Comparison of ENCODE assay signal across 8 mouse cellular contexts in the genomic region with DNA sequence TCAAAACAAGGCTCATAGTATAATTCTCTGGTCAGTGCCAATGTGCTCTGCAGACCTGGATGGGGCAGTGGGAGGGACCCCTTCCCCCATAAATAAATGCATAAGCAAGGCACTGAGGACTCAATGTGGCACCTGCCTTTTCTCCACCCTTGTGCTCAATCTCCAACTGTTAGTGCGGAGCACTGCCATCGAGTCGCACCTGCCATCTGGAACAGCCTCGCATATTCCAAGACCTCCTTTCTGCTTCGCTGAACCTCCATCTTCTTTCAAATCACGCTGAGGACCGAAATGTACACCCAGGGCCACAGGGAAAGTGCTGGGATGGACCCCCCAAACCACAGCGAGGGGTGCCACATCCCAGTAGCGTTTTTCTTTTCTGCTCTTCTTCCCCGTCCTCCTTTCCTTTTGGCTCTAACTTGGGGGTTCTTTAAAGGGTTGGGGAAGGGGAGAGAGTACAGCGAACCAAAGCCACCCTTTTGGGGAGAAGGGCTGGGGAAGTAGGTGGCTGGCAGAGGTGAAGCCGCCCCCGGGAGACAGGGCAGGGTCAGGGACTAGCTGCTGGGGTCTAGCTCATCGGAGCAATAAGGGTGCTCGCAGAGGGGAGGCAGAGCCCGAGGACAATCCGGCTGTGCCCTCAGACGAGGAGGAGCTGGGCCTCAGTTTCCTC. TPM values are rescaled to one million over a fixed set of nuclear protein-coding genes. Genes with fewer than 3 reads are reported as not detected.
A peak's percentile ranks its signal among the peaks of the same experiment; 100 is the strongest.
DNase-seq lines count a peak whose midpoint lies in the region; ATAC-seq and TF ChIP-seq lines count a peak whose summit lies in the region.

No protein-coding gene starts in this region.

- H3K27me3 ChIP-seq in liver, adult 2 months (ENCODE audit: control insufficient read depth, insufficient read depth, low read length) = no peaks in the 10 kb centered on the region
- H3K27me3 ChIP-seq in hindbrain, embryonic 16.5 days (replicated peaks; ENCODE audit: control insufficient read depth, insufficient read depth, low read length) = no peaks in the 10 kb centered on the region

- H3K27ac ChIP-seq in liver, adult 2 months (replicated peaks; ENCODE audit: insufficient read depth, low read depth, low read length) = no peak overlapping the region
- peak overlapping the region; percentile 94 for H3K27ac ChIP-seq in hindbrain, embryonic 16.5 days (ENCODE audit: low read depth, low read length)

- no peak for DNase-seq in liver, adult 2 months (ENCODE audit: extremely low read depth, low read depth, low spot score)
- no peak for DNase-seq in liver
- peak; percentile 87 for DNase-seq in cerebellum, adult 9-11 months
- peak; percentile 21 for DNase-seq in naive thymus-derived CD4-positive, alpha-beta T cell, adult 2 months (ENCODE audit: low read depth)
- DNase-seq in urinary bladder, postnatal 25 days (ENCODE audit: low spot score) = no peak
- no peak for DNase-seq in gastrocnemius, postnatal 25 days
- no peak for DNase-seq in adrenal gland, adult 8-10 months

- H3K4me2 ChIP-seq in hindbrain, embryonic 16.5 days (ENCODE audit: low read length) = peak overlapping the region; percentile 81

- 0 out of 2 replicates have a peak, but pooled peaks have one; percentile 0 for ATAC-seq in hindbrain, embryonic 16.5 days

- no peaks in the 10 kb centered on the region for H3K36me3 ChIP-seq in liver, adult 2 months (ENCODE audit: control insufficient read depth, insufficient read depth, low read length)
- H3K36me3 ChIP-seq in hindbrain, embryonic 16.5 days (ENCODE audit: control insufficient read depth, insufficient read depth, low read length) = no peaks in the 10 kb centered on the region

- H3K4me3 ChIP-seq in liver, adult 2 months (ENCODE audit: insufficient read depth, low read depth, low read length) = peak overlapping the region; percentile 48; the same call in 1 of the 2 replicates
- H3K4me3 ChIP-seq in hindbrain, embryonic 16.5 days (ENCODE audit: low read length) = peak overlapping the region; percentile 59

- WGBS in liver, adult 2 months = 56% methylated on average over 18 of the region's 18 CpGs
- 7% methylated on average over 18 of the region's 18 CpGs for WGBS in hindbrain, embryonic 16.5 days

- no peaks in the 10 kb centered on the region for H3K79me2 ChIP-seq in liver, adult 2 months (ENCODE audit: control insufficient read depth, insufficient read depth, low read length)

- no peak for TF ChIP-seq POLR2A in liver, adult 2 months (IDR thresholded peaks at IDR 0.05; ENCODE audit: extremely low read depth, insufficient read depth, low read length)

- peaks cover 13% of the 10 kb centered on the region; the same call in 1 of the 2 replicates for H3K4me1 ChIP-seq in liver, adult 2 months (ENCODE audit: control insufficient read depth, insufficient read depth, low read length)
- peaks cover 45% of the 10 kb centered on the region for H3K4me1 ChIP-seq in hindbrain, embryonic 16.5 days (ENCODE audit: control insufficient read depth, insufficient read depth, low read depth, low read length)

- no peaks in the 10 kb centered on the region for H3K9me3 ChIP-seq in hindbrain, embryonic 16.5 days (ENCODE audit: control insufficient read depth, low read length)

- H3K9ac ChIP-seq in liver, adult 2 months (ENCODE audit: low read depth, low read length) = no peak overlapping the region
- H3K9ac ChIP-seq in hindbrain, embryonic 16.5 days (ENCODE audit: low read depth, low read length) = peak overlapping the region; percentile 91

- TF ChIP-seq CTCF in liver, adult 2 months (IDR thresholded peaks at IDR 0.05; ENCODE audit: low read depth, low read length) = no peak

RNA-seq across cellular contexts. Expression of gene 4930404H24Rik, which starts 0.9 kb away (rescaled TPM):
- not detected in 2 replicates for total RNA-seq in liver, adult 2 months (2014; rRNA removed)
- polyA plus RNA-seq in liver, adult 2 months (2012; rRNA removed) = not detected in 2 replicates
- not detected in 2 replicates for polyA plus RNA-seq in hindbrain, embryonic 16.5 days (2015; fragmentation: Nextera tagmentation; extraction: Ambion mirVana)
- not detected for total RNA-seq in gastrocnemius, postnatal 25 days (2021)
- not detected for total RNA-seq in adrenal gland, adult 8-10 months (2022)

RNA-seq across cellular contexts. Expression of gene Nol4l, which starts 38.1 kb away (rescaled TPM):
- 0.18 and 0.34 TPM in 2 replicates for total RNA-seq in liver, adult 2 months (2014; rRNA removed)
- 0.44 and 0.80 TPM in 2 replicates for polyA plus RNA-seq in liver, adult 2 months (2012; rRNA removed)
- 33.7 and 40.7 TPM in 2 replicates for polyA plus RNA-seq in hindbrain, embryonic 16.5 days (2015; fragmentation: Nextera tagmentation; extraction: Ambion mirVana)
- total RNA-seq in gastrocnemius, postnatal 25 days (2021) = 1 to 10 TPM; 1.4 to 1.6 TPM
- 10 to 100 TPM in 3 of 4 experiments, 1 to 10 TPM in 1; 9.9 to 19.6 (median 12.8) TPM for total RNA-seq in adrenal gland, adult 8-10 months (2022)

Comparison
In these comparisons a context has a peak if more than half of its experiments do, and no peak if none do; other contexts are left out.
1. DNase-seq: peak in cerebellum, adult 9-11 months (single experiment) and naive thymus-derived CD4-positive, alpha-beta T cell, adult 2 months (single experiment); none in liver, adult 2 months (single experiment), liver (single experiment), urinary bladder, postnatal 25 days (single experiment), gastrocnemius, postnatal 25 days (single experiment) and adrenal gland, adult 8-10 months (single experiment).